In the genomic region with DNA sequence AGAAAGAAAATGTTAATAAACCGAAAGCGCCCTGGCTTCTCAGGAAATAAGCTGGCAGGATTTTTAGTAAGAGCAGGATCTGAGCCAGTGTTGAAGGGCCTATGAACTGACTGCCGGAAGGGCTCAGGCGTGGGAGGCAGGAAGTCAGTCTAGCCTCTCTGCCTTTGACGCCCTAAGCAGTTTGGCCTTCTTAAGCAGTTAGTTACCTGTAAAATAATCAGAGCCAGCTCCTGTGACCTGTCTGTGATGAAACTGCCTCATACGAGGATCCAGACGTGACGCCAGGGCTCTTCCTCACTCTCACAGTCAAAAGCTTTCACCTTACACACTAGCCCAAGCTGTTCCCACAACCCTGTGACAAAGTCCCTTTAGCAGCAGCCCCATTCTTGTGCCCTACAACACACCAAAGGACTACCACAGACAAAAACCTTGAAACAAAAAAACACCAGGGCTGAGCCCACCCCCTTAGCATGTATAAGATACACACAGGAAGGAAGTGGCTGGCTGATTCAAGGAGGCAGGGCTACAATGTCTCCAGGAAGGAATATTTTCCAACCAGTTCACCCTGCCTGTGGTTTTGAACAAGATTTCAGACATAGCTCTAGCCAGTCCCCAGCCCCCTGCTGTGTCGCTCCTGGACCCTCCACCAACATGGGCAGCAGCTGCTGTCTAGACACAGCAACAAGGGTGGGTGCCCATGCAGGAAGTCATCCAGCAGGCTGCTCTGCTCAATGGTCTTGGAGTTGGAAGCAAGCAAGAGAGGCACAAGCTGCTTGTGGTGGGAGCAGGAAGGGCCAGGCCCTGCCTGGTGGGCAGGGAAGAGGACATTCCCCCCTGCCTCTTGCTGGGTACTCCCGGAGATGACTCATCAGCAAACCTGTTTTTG, we compare ENCODE assay signal across 8 mouse cellular contexts.
A peak's percentile ranks its signal among the peaks of the same experiment; 100 is the strongest.
DNase-seq lines count a peak whose midpoint lies in the region; ATAC-seq lines count a peak whose summit lies in the region.

No protein-coding gene starts in this region.

- intact Hi-C loops in left cerebral cortex, postnatal 4 days (cut with DNase I), result no loop called here
- intact Hi-C loops in left cerebral cortex, postnatal 25 days (cut with DNase I), result no loop called here
- intact Hi-C loops in gastrocnemius, postnatal 14 days (cut with DNase I; ENCODE audit: low total_unique reads), result no loop called here

- no peak overlapping the region for H3K4me2 ChIP-seq in intestine, embryonic 15.5 days (replicated peaks)

- no peaks in the 10 kb centered on the region for H3K36me3 ChIP-seq in intestine, embryonic 15.5 days

- H3K27ac ChIP-seq in intestine, embryonic 15.5 days, result peak overlapping the region; percentile 19; the same call in 1 of the 2 replicates

- H3K4me1 ChIP-seq in intestine, embryonic 15.5 days (replicated peaks), result no peaks in the 10 kb centered on the region

- no peak for ATAC-seq in intestine, embryonic 15.5 days

- no peaks in the 10 kb centered on the region for H3K27me3 ChIP-seq in intestine, embryonic 15.5 days (replicated peaks)

- H3K9me3 ChIP-seq in intestine, embryonic 15.5 days, result no peaks in the 10 kb centered on the region

- no peak overlapping the region for H3K4me3 ChIP-seq in intestine, embryonic 15.5 days (replicated peaks)

- peak; percentile 64 for DNase-seq in left cerebral cortex, postnatal 4 days
- no peak for DNase-seq in left cerebral cortex, postnatal 25 days (ENCODE audit: low spot score in 2 of 2)
- DNase-seq in gonadal fat pad, adult 2 months (ENCODE audit: low read depth), result peak; percentile 89
- peak; percentile 50 for DNase-seq in lung, postnatal 25 days (ENCODE audit: low spot score)
- DNase-seq in frontal cortex, postnatal 25 days (ENCODE audit: low spot score in 2 of 2), result no peak
- no peak for DNase-seq in gastrocnemius, postnatal 14 days
- no peak for DNase-seq in right cerebral cortex, postnatal 25 days

- no peak overlapping the region for H3K9ac ChIP-seq in intestine, embryonic 15.5 days

- WGBS in intestine, embryonic 15.5 days, result 68% methylated on average over 10 of the region's 10 CpGs

Comparison
In these comparisons a context has a peak if more than half of its experiments do, and no peak if none do; other contexts are left out.
1. DNase-seq: peak in left cerebral cortex, postnatal 4 days (single experiment), gonadal fat pad, adult 2 months (single experiment) and lung, postnatal 25 days (single experiment); none in left cerebral cortex, postnatal 25 days (0 of 2), frontal cortex, postnatal 25 days (0 of 2), gastrocnemius, postnatal 14 days (single experiment) and right cerebral cortex, postnatal 25 days (single experiment).